Mouse (Mus musculus): ENCODE measurements around the gene Cdcp1. TPM values are rescaled to one million over a fixed set of nuclear protein-coding genes. Genes with fewer than 3 reads are reported as not detected.

Cdcp1 gene
- polyA plus RNA-seq, 1 experiment from 2014 or later, result 10.2 TPM

GRCm38 (mm10) chr9:123124413-123124981, 91.3 kb downstream of the Cdcp1 start:
- Histone ChIP-seq H3K27ac (ENCODE audit: low read depth, low read length) (no peak overlapping the region), H3K4me1 (ENCODE audit: control insufficient read depth, insufficient read depth, low read length) (no peaks in the 10 kb centered on the region), H3K36me3 (ENCODE audit: control insufficient read depth, insufficient read depth, low read length) (peaks cover 76% of the 10 kb centered on the region), H3K9ac (ENCODE audit: low read depth, low read length) (no peak overlapping the region), H3K4me2 (replicated peaks; ENCODE audit: low read depth, low read length) (no peak overlapping the region), H3K9me3 (ENCODE audit: control insufficient read depth, low read length) (no peaks in the 10 kb centered on the region), H3K27me3 (ENCODE audit: control insufficient read depth, insufficient read depth, low read length) (no peaks in the 10 kb centered on the region), H3K4me3 (ENCODE audit: low read length) (no peak overlapping the region)
- ATAC-seq (ENCODE audit: low FRiP score, low TSS enrichment), result no peak
- 92% methylated on average over 2 of the region's 2 CpGs for WGBS

DNA sequence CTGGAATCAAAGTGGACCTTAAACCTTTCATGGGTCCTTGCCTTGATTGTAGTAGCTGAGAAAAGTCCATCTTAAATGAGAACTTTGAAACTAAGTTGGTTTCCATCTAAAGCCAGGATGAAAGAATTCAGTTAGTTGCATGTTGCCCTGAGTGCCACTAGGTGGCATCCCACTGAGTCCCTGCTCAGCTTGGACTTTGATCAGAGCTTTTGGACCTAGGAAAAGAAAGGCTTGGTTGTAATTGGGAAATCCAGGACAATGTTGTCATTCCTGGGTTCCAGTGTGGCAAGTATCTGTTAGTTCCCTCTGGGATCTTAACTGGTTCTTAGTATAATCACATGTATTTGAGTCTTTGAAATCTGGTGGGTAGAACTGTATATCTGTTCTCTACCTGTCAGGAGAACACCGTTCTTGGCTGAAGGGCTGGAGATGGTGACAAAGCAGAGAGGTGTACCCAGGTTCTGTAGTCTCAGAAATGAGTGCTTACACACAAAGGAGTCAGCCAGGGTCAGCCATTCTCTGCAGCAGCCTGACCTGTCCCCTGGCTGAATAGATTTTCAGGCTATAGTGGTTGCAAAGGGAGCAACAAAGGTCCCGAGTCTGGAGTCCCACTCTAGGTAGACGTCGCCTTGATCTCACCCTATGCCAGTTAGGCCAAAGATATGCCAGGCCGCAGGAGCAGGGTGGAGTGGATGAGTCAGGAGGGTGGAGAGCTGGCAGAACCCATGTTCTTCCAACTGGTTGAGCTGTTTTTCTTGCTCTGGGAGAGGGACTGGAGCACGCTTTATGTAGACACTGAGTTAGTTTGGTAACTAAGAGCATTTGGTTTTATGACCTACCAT, 92.0 kb downstream of the Cdcp1 start:
- no peaks in the 10 kb centered on the region for H3K4me1 ChIP-seq (ENCODE audit: control insufficient read depth, insufficient read depth, low read length)
- peaks cover 76% of the 10 kb centered on the region for H3K36me3 ChIP-seq (ENCODE audit: control insufficient read depth, insufficient read depth, low read length)
- H3K4me3 ChIP-seq (ENCODE audit: low read length), result no peak overlapping the region
- H3K27ac ChIP-seq (ENCODE audit: low read depth, low read length), result no peak overlapping the region
- 98% methylated on average over 6 of the region's 6 CpGs for WGBS
- H3K27me3 ChIP-seq (ENCODE audit: control insufficient read depth, insufficient read depth, low read length), result no peaks in the 10 kb centered on the region
- ATAC-seq (ENCODE audit: low FRiP score, low TSS enrichment), result no peak
- H3K4me2 ChIP-seq (replicated peaks; ENCODE audit: low read depth, low read length), result no peak overlapping the region
- no peak overlapping the region for H3K9ac ChIP-seq (ENCODE audit: low read depth, low read length)
- no peaks in the 10 kb centered on the region for H3K9me3 ChIP-seq (ENCODE audit: control insufficient read depth, low read length)

DNA sequence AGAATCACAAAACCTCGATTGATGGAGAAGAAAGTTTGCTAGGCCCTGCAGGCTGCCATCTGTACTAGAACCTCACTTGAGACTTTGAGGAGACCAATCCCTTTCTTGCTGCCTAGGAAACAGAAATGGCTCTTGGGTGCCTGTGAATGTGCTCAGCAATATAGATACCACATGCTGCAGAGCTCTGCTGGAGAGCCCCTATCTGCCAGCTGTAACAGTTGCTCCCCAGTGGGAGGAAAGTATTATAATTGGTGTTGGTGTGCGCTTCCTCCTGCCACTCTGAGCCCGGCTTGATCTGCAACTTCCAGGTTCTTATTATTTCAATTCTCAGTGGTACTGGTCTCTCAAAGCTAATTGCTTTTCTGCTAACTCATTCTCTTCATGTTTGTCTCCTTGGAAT, 92.8 kb downstream of the Cdcp1 start:
- H3K9ac ChIP-seq (ENCODE audit: low read depth, low read length), result no peak overlapping the region
- no peaks in the 10 kb centered on the region for H3K9me3 ChIP-seq (ENCODE audit: control insufficient read depth, low read length)
- ATAC-seq (ENCODE audit: low FRiP score, low TSS enrichment), result no peak
- H3K27ac ChIP-seq (ENCODE audit: low read depth, low read length), result no peak overlapping the region
- no peak overlapping the region for H3K4me2 ChIP-seq (replicated peaks; ENCODE audit: low read depth, low read length)
- 96% methylated on average over 3 of the region's 3 CpGs for WGBS
- no peaks in the 10 kb centered on the region for H3K4me1 ChIP-seq (ENCODE audit: control insufficient read depth, insufficient read depth, low read length)
- no peak overlapping the region for H3K4me3 ChIP-seq (ENCODE audit: low read length)
- no peaks in the 10 kb centered on the region for H3K27me3 ChIP-seq (ENCODE audit: control insufficient read depth, insufficient read depth, low read length)
- H3K36me3 ChIP-seq (ENCODE audit: control insufficient read depth, insufficient read depth, low read length), result peaks cover 70% of the 10 kb centered on the region

Other genes with a start within 250 kb of the Cdcp1 start
- 25.5 and 26.4 TPM in 2 replicates for gene Tmem42, start 194.7 kb downstream of the Cdcp1 start, polyA plus RNA-seq (2014; fragmentation: Nextera tagmentation; extraction: Ambion mirVana)
- gene Tgm4, start 181.3 kb downstream of the Cdcp1 start, polyA plus RNA-seq (2014; fragmentation: Nextera tagmentation; extraction: Ambion mirVana), result 0.31 TPM in 1 of 2 replicates, not detected in the other
- gene Zdhhc3, start 102.8 kb downstream of the Cdcp1 start, polyA plus RNA-seq (2014; fragmentation: Nextera tagmentation; extraction: Ambion mirVana), result 46.9 and 59.6 TPM in 2 replicates
- 133 and 156 TPM in 2 replicates for gene Exosc7, start 102.8 kb downstream of the Cdcp1 start, polyA plus RNA-seq (2014; fragmentation: Nextera tagmentation; extraction: Ambion mirVana)
- not detected in 2 replicates for gene Clec3b, start 65.1 kb downstream of the Cdcp1 start, polyA plus RNA-seq (2014; fragmentation: Nextera tagmentation; extraction: Ambion mirVana)
- gene Tmem158, start 44.7 kb upstream of the Cdcp1 start, polyA plus RNA-seq (2014; fragmentation: Nextera tagmentation; extraction: Ambion mirVana), result 5.8 and 8.2 TPM in 2 replicates
- 1,448 and 1,757 TPM in 2 replicates for gene Lars2, start 150.9 kb upstream of the Cdcp1 start, polyA plus RNA-seq (2014; fragmentation: Nextera tagmentation; extraction: Ambion mirVana)